Mouse (Mus musculus) limb, embryonic 15.5 days (tissue): ENCODE measurements at regions not wholly inside any gene's neighbourhood (a gene's known extent, or its start where the extent isn't known, plus 50 kb on each side); places are given as distances from the start of the nearest gene placed in this dataset.

ENCODE experiments used
- ATAC-seq: fragments of 200-750 bp; cut with Nextera tagmentation; 2 replicates; pipeline ENCODE4 v1.8.0; 2017; ENCODE audit warnings: low read depth, moderate TSS enrichment; ENCODE audit not compliant: insufficient number of reproducible peaks, low FRiP score, low TSS enrichment
- H3K27ac ChIP-seq: fragments of 300-500 bp; sonication (generic); 2 replicates; pipeline ENCODE4 v1.5.1; 2015; ENCODE audit warnings: moderate library complexity, mild to moderate bottlenecking, inconsistent platforms
- H3K27me3 ChIP-seq: fragments of 300-500 bp; sonication (generic); 2 replicates; pipeline ENCODE4 v1.6.1; 2015; ENCODE audit warnings: inconsistent platforms
- H3K36me3 ChIP-seq: fragments of 300-500 bp; sonication (generic); 2 replicates; pipeline ENCODE4 v1.6.1; 2015; ENCODE audit warnings: inconsistent platforms
- H3K4me1 ChIP-seq: fragments of 300-500 bp; sonication (generic); 2 replicates; pipeline ENCODE4 v1.6.1; 2015; ENCODE audit warnings: inconsistent platforms
- H3K4me2 ChIP-seq: fragments of 300-500 bp; sonication (generic); 2 replicates; pipeline ENCODE4 v1.6.1; 2015; ENCODE audit warnings: mild to moderate bottlenecking, inconsistent platforms
- H3K4me3 ChIP-seq: fragments of 300-500 bp; sonication (generic); 2 replicates; pipeline ENCODE4 v1.5.1; 2015; ENCODE audit warnings: mild to moderate bottlenecking, inconsistent platforms
- H3K9ac ChIP-seq: fragments of 300-500 bp; sonication (generic); 2 replicates; pipeline ENCODE4 v1.6.1; 2015; ENCODE audit warnings: inconsistent platforms
- H3K9me3 ChIP-seq: fragments of 300-500 bp; sonication (generic); 2 replicates; pipeline ENCODE4 v1.6.1; 2016; ENCODE audit warnings: inconsistent platforms
- WGBS: fragments of 180-500 bp; shearing (Covaris S2); methylation state at CpG from one replicate; pipeline ENCODE4 v1.1.7; 2015; 5-methylcytosine and 5-hydroxymethylcytosine counted together

- no peaks in the 10 kb centered on the region for H3K27me3 ChIP-seq
- no peak overlapping the region for H3K4me2 ChIP-seq
- no peak overlapping the region for H3K4me3 ChIP-seq
- no peaks in the 10 kb centered on the region for H3K9me3 ChIP-seq
- H3K27ac ChIP-seq = no peak overlapping the region
- H3K4me1 ChIP-seq = no peaks in the 10 kb centered on the region
- WGBS = 71% methylated on average over 8 of the region's 8 CpGs
- ATAC-seq = no peak
- H3K9ac ChIP-seq = no peak overlapping the region
- no peaks in the 10 kb centered on the region for H3K36me3 ChIP-seq
These were observed 54.6 kb upstream of the Card11 start for GRCm38 (mm10) chr5:141054991-141055390.

GRCm38 (mm10) chr5:141055596-141056343 is 55.4 kb upstream of the Card11 start:
- Histone ChIP-seq H3K9me3 (no peaks in the 10 kb centered on the region), H3K36me3 (no peaks in the 10 kb centered on the region), H3K4me1 (no peaks in the 10 kb centered on the region), H3K27me3 (no peaks in the 10 kb centered on the region), H3K4me3 (no peak overlapping the region), H3K4me2 (no peak overlapping the region), H3K9ac (no peak overlapping the region), H3K27ac (no peak overlapping the region)
- ATAC-seq = no peak
- 46% methylated on average over 10 of the region's 10 CpGs for WGBS

GRCm38 (mm10) chr5:141058141-141058540 is 57.8 kb upstream of the Card11 start:
- Histone ChIP-seq H3K27ac (no peak overlapping the region), H3K9ac (no peak overlapping the region), H3K4me1 (no peaks in the 10 kb centered on the region), H3K4me2 (no peak overlapping the region), H3K9me3 (no peaks in the 10 kb centered on the region), H3K4me3 (no peak overlapping the region), H3K27me3 (no peaks in the 10 kb centered on the region), H3K36me3 (no peaks in the 10 kb centered on the region)
- no peak for ATAC-seq
- 71% methylated on average over 7 of the region's 7 CpGs for WGBS

- H3K9ac ChIP-seq = no peak overlapping the region
- no peaks in the 10 kb centered on the region for H3K27me3 ChIP-seq
- no peak overlapping the region for H3K4me3 ChIP-seq
- H3K36me3 ChIP-seq = no peaks in the 10 kb centered on the region
- ATAC-seq = no peak
- H3K4me1 ChIP-seq = no peaks in the 10 kb centered on the region
- no peak overlapping the region for H3K4me2 ChIP-seq
- no peaks in the 10 kb centered on the region for H3K9me3 ChIP-seq
- WGBS = 67% methylated on average over 1 of the region's 1 CpGs
- H3K27ac ChIP-seq = no peak overlapping the region
These were observed 58.5 kb upstream of the Card11 start for GRCm38 (mm10) chr5:141058863-141059262.

GRCm38 (mm10) chr5:141062144-141062543 is 61.8 kb upstream of the Card11 start:
- ATAC-seq = no peak
- Histone ChIP-seq H3K27ac (no peak overlapping the region), H3K4me2 (no peak overlapping the region), H3K9me3 (no peaks in the 10 kb centered on the region), H3K36me3 (no peaks in the 10 kb centered on the region), H3K9ac (no peak overlapping the region), H3K4me1 (no peaks in the 10 kb centered on the region), H3K27me3 (no peaks in the 10 kb centered on the region), H3K4me3 (no peak overlapping the region)
- 61% methylated on average over 4 of the region's 4 CpGs for WGBS

- no peak for ATAC-seq
- 88% methylated on average over 7 of the region's 7 CpGs for WGBS
- Histone ChIP-seq H3K9ac (no peak overlapping the region), H3K4me3 (no peak overlapping the region), H3K36me3 (no peaks in the 10 kb centered on the region), H3K4me1 (no peaks in the 10 kb centered on the region), H3K4me2 (no peak overlapping the region), H3K27ac (no peak overlapping the region), H3K27me3 (no peaks in the 10 kb centered on the region), H3K9me3 (no peaks in the 10 kb centered on the region)
These were observed 67.2 kb upstream of the Card11 start for GRCm38 (mm10) chr5:141067561-141067960.

- no peaks in the 10 kb centered on the region for H3K4me1 ChIP-seq
- ATAC-seq = no peak
- H3K9me3 ChIP-seq = no peaks in the 10 kb centered on the region
- WGBS = 78% methylated on average over 3 of the region's 3 CpGs
- no peak overlapping the region for H3K9ac ChIP-seq
- no peaks in the 10 kb centered on the region for H3K36me3 ChIP-seq
- no peaks in the 10 kb centered on the region for H3K27me3 ChIP-seq
- H3K27ac ChIP-seq = no peak overlapping the region
- no peak overlapping the region for H3K4me3 ChIP-seq
- H3K4me2 ChIP-seq = no peak overlapping the region
These were observed 74.1 kb upstream of the Card11 start for GRCm38 (mm10) chr5:141074457-141074856.

GRCm38 (mm10) chr5:141076158-141076557 is 75.8 kb upstream of the Card11 start:
- H3K27ac ChIP-seq = no peak overlapping the region
- no peak overlapping the region for H3K9ac ChIP-seq
- no peak overlapping the region for H3K4me2 ChIP-seq
- H3K36me3 ChIP-seq = no peaks in the 10 kb centered on the region
- no peaks in the 10 kb centered on the region for H3K4me1 ChIP-seq
- no peak overlapping the region for H3K4me3 ChIP-seq
- no peaks in the 10 kb centered on the region for H3K9me3 ChIP-seq
- WGBS = 63% methylated on average over 7 of the region's 7 CpGs
- no peaks in the 10 kb centered on the region for H3K27me3 ChIP-seq
- ATAC-seq = no peak

- Histone ChIP-seq H3K36me3 (no peaks in the 10 kb centered on the region), H3K9me3 (no peaks in the 10 kb centered on the region), H3K9ac (no peak overlapping the region), H3K27ac (no peak overlapping the region), H3K4me2 (no peak overlapping the region), H3K4me1 (no peaks in the 10 kb centered on the region), H3K4me3 (no peak overlapping the region), H3K27me3 (no peaks in the 10 kb centered on the region)
- 94% methylated on average over 2 of the region's 2 CpGs for WGBS
- ATAC-seq = no peak
These were observed 76.6 kb upstream of the Card11 start for GRCm38 (mm10) chr5:141076942-141077341.

- Histone ChIP-seq H3K4me2 (no peak overlapping the region), H3K36me3 (no peaks in the 10 kb centered on the region), H3K27ac (no peak overlapping the region), H3K9ac (no peak overlapping the region), H3K4me1 (no peaks in the 10 kb centered on the region), H3K4me3 (no peak overlapping the region), H3K27me3 (no peaks in the 10 kb centered on the region), H3K9me3 (no peaks in the 10 kb centered on the region)
- WGBS = 78% methylated on average over 5 of the region's 5 CpGs
- ATAC-seq = no peak
These were observed 80.5 kb upstream of the Card11 start for GRCm38 (mm10) chr5:141080896-141081295.

- no peaks in the 10 kb centered on the region for H3K36me3 ChIP-seq
- H3K4me3 ChIP-seq = no peak overlapping the region
- WGBS = 77% methylated on average over 14 of the region's 14 CpGs
- H3K9ac ChIP-seq = no peak overlapping the region
- H3K4me1 ChIP-seq = no peaks in the 10 kb centered on the region
- no peaks in the 10 kb centered on the region for H3K27me3 ChIP-seq
- H3K4me2 ChIP-seq = no peak overlapping the region
- ATAC-seq = no peak
- H3K9me3 ChIP-seq = no peaks in the 10 kb centered on the region
- H3K27ac ChIP-seq = no peak overlapping the region
These were observed 83.8 kb upstream of the Card11 start for GRCm38 (mm10) chr5:141084056-141084730.

- H3K4me2 ChIP-seq = no peak overlapping the region
- no peak overlapping the region for H3K4me3 ChIP-seq
- no peaks in the 10 kb centered on the region for H3K36me3 ChIP-seq
- H3K9ac ChIP-seq = no peak overlapping the region
- 48% methylated on average over 6 of the region's 7 CpGs for WGBS
- no peaks in the 10 kb centered on the region for H3K4me1 ChIP-seq
- no peaks in the 10 kb centered on the region for H3K9me3 ChIP-seq
- H3K27me3 ChIP-seq = no peaks in the 10 kb centered on the region
- ATAC-seq = no peak
- no peak overlapping the region for H3K27ac ChIP-seq
These were observed 84.4 kb upstream of the Card11 start for GRCm38 (mm10) chr5:141084746-141085145.
